Mouse (Mus musculus) MEL (cell line): Measurements from ENCODE around the gene Iscu.

Source experiments
- CHD1 ChIP-seq: IDR thresholded peaks from 2 replicates; pipeline ENCODE4 v1.6.1; 2012; ENCODE audit warnings: low read depth, mild to moderate bottlenecking, inconsistent platforms, low read length, improper control_type of control experiment
- CTCF ChIP-seq, 3 experiments: IDR thresholded peaks in 2 of 3; conservative IDR thresholded peaks in 1 of 3; 2 replicates each; pipeline ENCODE4 v1.5.1; 2011 to 2012; ENCODE audit warnings: low read length in 3 of 3, low read depth in 2 of 3, mild to moderate bottlenecking in 2 of 3, improper control_type of control experiment in 1 of 3, inconsistent platforms in 1 of 3, mixed read lengths in 1 of 3, moderate library complexity in 1 of 3; ENCODE audit not compliant: control insufficient read depth in 1 of 3, insufficient read depth in 1 of 3, poor library complexity in 1 of 3, severe bottlenecking in 1 of 3
- MAFK ChIP-seq: IDR thresholded peaks from 2 replicates; pipeline ENCODE4 v1.6.1; 2011; ENCODE audit warnings: low read depth, mild to moderate bottlenecking, low read length, improper control_type of control experiment, borderline replicate concordance
- MAX ChIP-seq: IDR thresholded peaks from 2 replicates; pipeline ENCODE4 v1.6.1; 2011; ENCODE audit warnings: low read length, improper control_type of control experiment
- MEF2A ChIP-seq: IDR thresholded peaks from 2 replicates; pipeline ENCODE4 v1.6.1; 2014; ENCODE audit warnings: low read depth, mild to moderate bottlenecking, inconsistent platforms, low read length, improper control_type of control experiment; ENCODE audit not compliant: poor library complexity, insufficient replicate concordance, severe bottlenecking; ENCODE audit errors: extremely low read depth
- POLR2A ChIP-seq, 2 experiments: IDR thresholded peaks; 2 replicates each; pipeline ENCODE4 v1.6.1; 2011 to 2012; ENCODE audit warnings: low read length in 2 of 2, mild to moderate bottlenecking in 2 of 2, control low read depth in 1 of 2, improper control_type of control experiment in 1 of 2, low read depth in 1 of 2, moderate library complexity in 1 of 2; ENCODE audit not compliant: control insufficient read depth in 1 of 2, insufficient read depth in 1 of 2, poor library complexity in 1 of 2
- POLR2AphosphoS5 ChIP-seq: IDR thresholded peaks from 2 replicates; pipeline ENCODE4 v1.6.1; 2012; ENCODE audit warnings: low read depth, borderline replicate concordance, mild to moderate bottlenecking, inconsistent platforms, low read length, moderate library complexity, mixed read lengths
- SMC3 ChIP-seq: IDR thresholded peaks from 2 replicates; pipeline ENCODE4 v1.6.1; 2011; ENCODE audit warnings: low read depth, low read length, improper control_type of control experiment
- TCF12 ChIP-seq: IDR thresholded peaks from 2 replicates; pipeline ENCODE4 v1.6.1; 2014; ENCODE audit warnings: low read depth, mild to moderate bottlenecking, inconsistent platforms, low read length, improper control_type of control experiment, moderate library complexity
- USF2 ChIP-seq, 2 experiments: IDR thresholded peaks; 2 replicates each; pipeline ENCODE4 v1.6.1; 2011 to 2012; ENCODE audit warnings: improper control_type of control experiment in 2 of 2, low read length in 2 of 2, borderline replicate concordance in 1 of 2, inconsistent platforms in 1 of 2, low read depth in 1 of 2, mild to moderate bottlenecking in 1 of 2; ENCODE audit not compliant: insufficient read depth in 1 of 2
- ZMIZ1 ChIP-seq: IDR thresholded peaks from 2 replicates; pipeline ENCODE4 v1.6.1; 2012; ENCODE audit warnings: low read depth, mild to moderate bottlenecking, inconsistent platforms, low read length, improper control_type of control experiment, moderate library complexity
- ZNF384 ChIP-seq: IDR thresholded peaks from 2 replicates; pipeline ENCODE4 v1.6.1; 2012; ENCODE audit warnings: low read depth, mild to moderate bottlenecking, inconsistent platforms, low read length, improper control_type of control experiment

- no peak for TF ChIP-seq MAX
- no peak for TF ChIP-seq ZNF384
- no peak for TF ChIP-seq SMC3
- no peak for TF ChIP-seq CTCF (IDR thresholded peaks at IDR 0.05 in 2 of 3, conservative IDR thresholded peaks at IDR 0.05 in 1 of 3; ENCODE audit: control insufficient read depth in 1 of 3, insufficient read depth in 1 of 3, low read depth in 2 of 3, low read length in 3 of 3, poor library complexity in 1 of 3, severe bottlenecking in 1 of 3)
- no peak for TF ChIP-seq USF2 (IDR thresholded peaks at IDR 0.05; ENCODE audit: borderline replicate concordance in 1 of 2, insufficient read depth in 1 of 2, low read depth in 1 of 2, low read length in 2 of 2)
- TF ChIP-seq MAFK, result no peak
- no peak for TF ChIP-seq TCF12
- no peak for TF ChIP-seq CHD1
- no peak for TF ChIP-seq POLR2AphosphoS5
- no peak for TF ChIP-seq ZMIZ1
- TF ChIP-seq POLR2A (IDR thresholded peaks at IDR 0.05; ENCODE audit: control insufficient read depth in 1 of 2, insufficient read depth in 1 of 2, low read depth in 1 of 2, low read length in 2 of 2, poor library complexity in 1 of 2), result no peak
- TF ChIP-seq MEF2A, result no peak
These were observed 54.1 kb downstream of the Iscu start for GRCm38 (mm10) chr5:113826619-113827018.
